Mouse (Mus musculus): ENCODE data around the gene Parp16. TPM values are rescaled to one million over a fixed set of nuclear protein-coding genes. Genes with fewer than 3 reads are reported as not detected.

Gene Parp16
- total and polyA plus RNA-seq, 3 experiments, result 0.44 to 1.7 (median 0.81) TPM

DNA sequence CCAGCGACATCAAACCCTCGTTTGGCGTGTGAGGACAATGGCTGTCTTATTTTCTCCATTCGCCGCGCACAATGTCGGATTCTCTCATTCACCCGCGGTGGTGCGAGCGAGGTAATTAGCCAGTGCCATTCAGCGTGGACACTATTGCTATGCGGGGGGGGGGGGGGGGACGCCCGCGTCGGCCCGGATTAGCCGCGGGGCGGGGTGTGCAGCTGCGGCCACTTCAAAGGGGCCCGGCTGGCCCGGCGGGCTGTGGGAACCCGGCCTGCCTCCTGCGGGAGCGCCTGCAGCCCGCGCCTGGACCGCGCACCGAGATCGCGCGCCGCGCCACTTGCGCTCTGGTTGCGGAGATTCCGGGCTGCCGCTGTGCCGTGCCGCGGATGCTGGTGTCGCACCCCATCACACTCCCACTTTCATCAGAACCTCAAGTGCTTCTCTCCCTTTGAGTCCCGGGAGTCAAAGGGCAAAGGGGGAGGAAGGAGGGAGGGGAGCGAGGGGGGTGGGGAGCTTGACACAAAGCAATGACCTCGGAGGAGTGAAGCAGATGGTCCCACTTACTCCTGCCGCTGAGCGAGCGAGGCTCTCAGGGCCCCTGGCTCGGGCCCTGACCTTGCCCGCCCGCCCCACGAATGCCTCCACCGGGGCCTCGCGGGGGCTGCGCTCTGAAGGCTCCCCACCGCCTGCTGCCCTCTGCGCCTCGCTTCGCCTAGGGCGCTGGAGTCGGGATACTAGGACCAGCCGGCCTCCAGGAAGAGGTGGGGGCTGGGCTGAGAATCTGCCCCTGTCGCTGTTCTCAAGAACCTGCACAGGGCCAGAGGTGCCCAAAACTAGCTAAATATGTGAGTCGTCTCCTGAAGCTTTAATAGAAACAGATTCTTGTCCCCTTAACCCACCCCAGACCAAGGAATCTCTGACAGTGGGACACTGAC lies 32.2 kb upstream of the Parp16 start:
- H3K4me3 ChIP-seq (replicated peaks in 1 of 3; ENCODE audit: low read depth in 2 of 3, low read length in 2 of 3, poor library complexity in 1 of 3), result no peak overlapping the region

GRCm38 (mm10) chr9:65164870-65165269 lies 30.3 kb upstream of the Parp16 start:
- DNase-seq (ENCODE audit: extremely low read depth), result peak; percentile 44
- Histone ChIP-seq H3K9me3 (replicated peaks; ENCODE audit: low read length) (peaks cover 4% of the 10 kb centered on the region), H3K9ac (ENCODE audit: insufficient read depth, low read depth) (no peak overlapping the region), H3K36me3 (replicated peaks in 1 of 2; ENCODE audit: control insufficient read depth in 1 of 2, insufficient read depth in 1 of 2, low read length in 1 of 2) (no peaks in the 10 kb centered on the region), H3K4me3 (replicated peaks in 1 of 3; ENCODE audit: low read depth in 2 of 3, low read length in 2 of 3, poor library complexity in 1 of 3) (no peak overlapping the region), H3K4me1 (ENCODE audit: control insufficient read depth in 1 of 2, insufficient read depth in 2 of 2) (no peaks in the 10 kb centered on the region), H3K27me3 (replicated peaks) (peaks cover 43% of the 10 kb centered on the region), H3K79me2 (replicated peaks; ENCODE audit: control insufficient read depth, extremely low read depth, insufficient read depth, poor library complexity, severe bottlenecking) (no peaks in the 10 kb centered on the region), H3K27ac (ENCODE audit: insufficient read depth, low read depth) (no peak overlapping the region), H3K4me2 (ENCODE audit: insufficient read depth, low read depth, poor library complexity, severe bottlenecking) (no peak overlapping the region)
- in situ Hi-C loops (cut with MboI; ENCODE audit: low pct_ligation_motif_present, low pct_unique_long_range_greater_than_20kb, low sequenced_read_pairs), result no loop called here
- TF ChIP-seq ZC3H11A (IDR thresholded peaks at IDR 0.05; ENCODE audit: low read depth, low read length), result peak; percentile 62
- peak; percentile 72 for TF ChIP-seq RAD21 (IDR thresholded peaks at IDR 0.05; ENCODE audit: low read depth, low read length)
- peak; percentile 32 to 81 for TF ChIP-seq CTCF (conservative IDR thresholded peaks at IDR 0.05 in 1 of 2, IDR thresholded peaks at IDR 0.05 in 1 of 2; ENCODE audit: low read depth in 2 of 2, low read length in 2 of 2)
- TF ChIP-seq SMC3 (IDR thresholded peaks at IDR 0.05; ENCODE audit: low read depth, low read length), result peak; percentile 88
- no peak for TF ChIP-seq KAT2A (IDR thresholded peaks at IDR 0.05; ENCODE audit: insufficient replicate concordance, low read length)
- no peak for TF ChIP-seq MEF2A (IDR thresholded peaks at IDR 0.05; ENCODE audit: borderline replicate concordance, low read depth, low read length)
- TF ChIP-seq PAX5 (IDR thresholded peaks at IDR 0.05; ENCODE audit: low read length), result no peak
- dilution Hi-C loops (cut with MboI; ENCODE audit: extremely low pct_ligation_motif_present, extremely low pct_unique_long_range_greater_than_20kb, low sequenced_read_pairs), result no loop called here

More for the DNA sequence above, 32.2 kb upstream of the Parp16 start:
- H3K27me3 ChIP-seq (replicated peaks), result peaks cover 57% of the 10 kb centered on the region
- no peaks in the 10 kb centered on the region; a peak in 1 of 4 replicates for H3K4me1 ChIP-seq (ENCODE audit: control insufficient read depth in 1 of 2, insufficient read depth in 2 of 2)
- H3K36me3 ChIP-seq (replicated peaks in 1 of 2; ENCODE audit: control insufficient read depth in 1 of 2, insufficient read depth in 1 of 2, low read length in 1 of 2), result no peaks in the 10 kb centered on the region
- H3K9ac ChIP-seq (ENCODE audit: insufficient read depth, low read depth), result no peak overlapping the region
- H3K79me2 ChIP-seq (replicated peaks; ENCODE audit: control insufficient read depth, extremely low read depth, insufficient read depth, poor library complexity, severe bottlenecking), result no peaks in the 10 kb centered on the region
- DNase-seq (ENCODE audit: extremely low read depth), result no peak
- TF ChIP-seq ZMIZ1 (IDR thresholded peaks at IDR 0.05; ENCODE audit: low read depth, low read length) (no peak), CTCF (conservative IDR thresholded peaks at IDR 0.05 in 1 of 2, IDR thresholded peaks at IDR 0.05 in 1 of 2; ENCODE audit: low read depth in 2 of 2, low read length in 2 of 2) (no peak), RCOR1 (conservative IDR thresholded peaks at IDR 0.05; ENCODE audit: low read depth, low read length) (no peak)
- in situ Hi-C loops (cut with MboI; ENCODE audit: low pct_ligation_motif_present, low pct_unique_long_range_greater_than_20kb, low sequenced_read_pairs), result no loop called here
- no peak overlapping the region for H3K27ac ChIP-seq (ENCODE audit: insufficient read depth, low read depth)
- no peak overlapping the region for H3K4me2 ChIP-seq (ENCODE audit: insufficient read depth, low read depth, poor library complexity, severe bottlenecking)
- dilution Hi-C loops (cut with MboI; ENCODE audit: extremely low pct_ligation_motif_present, extremely low pct_unique_long_range_greater_than_20kb, low sequenced_read_pairs), result no loop called here
- H3K9me3 ChIP-seq (replicated peaks; ENCODE audit: low read length), result peaks cover 4% of the 10 kb centered on the region

- no peak for TF ChIP-seq RAD21 (IDR thresholded peaks at IDR 0.05; ENCODE audit: low read depth, low read length)
- no peak for TF ChIP-seq USF1 (IDR thresholded peaks at IDR 0.05; ENCODE audit: low read depth, low read length)
- no peak for TF ChIP-seq ZC3H11A (IDR thresholded peaks at IDR 0.05; ENCODE audit: low read depth, low read length)
- no peak for TF ChIP-seq GABPA (IDR thresholded peaks at IDR 0.05; ENCODE audit: insufficient replicate concordance, low read depth, low read length)
- no peak for TF ChIP-seq CTCF (conservative IDR thresholded peaks at IDR 0.05 in 1 of 2, IDR thresholded peaks at IDR 0.05 in 1 of 2; ENCODE audit: low read depth in 2 of 2, low read length in 2 of 2)
- H3K27ac ChIP-seq (ENCODE audit: insufficient read depth, low read depth), result no peak overlapping the region
- peaks cover 4% of the 10 kb centered on the region for H3K9me3 ChIP-seq (replicated peaks; ENCODE audit: low read length)
- no peak overlapping the region for H3K4me3 ChIP-seq (replicated peaks in 1 of 3; ENCODE audit: low read depth in 2 of 3, low read length in 2 of 3, poor library complexity in 1 of 3)
- no peaks in the 10 kb centered on the region for H3K79me2 ChIP-seq (replicated peaks; ENCODE audit: control insufficient read depth, extremely low read depth, insufficient read depth, poor library complexity, severe bottlenecking)
- no peaks in the 10 kb centered on the region for H3K36me3 ChIP-seq (replicated peaks in 1 of 2; ENCODE audit: control insufficient read depth in 1 of 2, insufficient read depth in 1 of 2, low read length in 1 of 2)
- in situ Hi-C loops (cut with MboI; ENCODE audit: low pct_ligation_motif_present, low pct_unique_long_range_greater_than_20kb, low sequenced_read_pairs), result no loop called here
- H3K4me2 ChIP-seq (ENCODE audit: insufficient read depth, low read depth, poor library complexity, severe bottlenecking), result no peak overlapping the region
- H3K9ac ChIP-seq (ENCODE audit: insufficient read depth, low read depth), result no peak overlapping the region
- dilution Hi-C loops (cut with MboI; ENCODE audit: extremely low pct_ligation_motif_present, extremely low pct_unique_long_range_greater_than_20kb, low sequenced_read_pairs), result no loop called here
- H3K4me1 ChIP-seq (ENCODE audit: control insufficient read depth in 1 of 2, insufficient read depth in 2 of 2), result no peaks in the 10 kb centered on the region
- peaks cover 31% of the 10 kb centered on the region for H3K27me3 ChIP-seq (replicated peaks)
- no peak for DNase-seq (ENCODE audit: extremely low read depth)
These were observed 28.8 kb upstream of the Parp16 start for GRCm38 (mm10) chr9:65166386-65166785.
